8 mouse cellular contexts compared by ENCODE assay signal in genomic region chr13:91648240-91648639, GRCm38 (mm10).
DNase-seq lines count a peak whose midpoint lies in the region; ATAC-seq and TF ChIP-seq lines count a peak whose summit lies in the region.

No protein-coding gene starts in this region.

- H3K4me3 ChIP-seq in heart, embryonic 11.5 days (ENCODE audit: low read depth, low read length) = no peak overlapping the region
- no peak overlapping the region for H3K4me3 ChIP-seq in MEL (ENCODE audit: control insufficient read depth in 1 of 2, insufficient read depth in 1 of 2, low read depth in 2 of 2, low read length in 2 of 2)
- no peak overlapping the region for H3K4me3 ChIP-seq in hindbrain, embryonic 11.5 days (ENCODE audit: low read depth, low read length)
- no peak overlapping the region for H3K4me3 ChIP-seq in lung, embryonic 15.5 days

- no peak for TF ChIP-seq EP300 in MEL (IDR thresholded peaks at IDR 0.05; ENCODE audit: low read depth in 1 of 2, low read length in 2 of 2)

- no peak overlapping the region for H3K4me2 ChIP-seq in heart, embryonic 11.5 days
- no peak overlapping the region for H3K4me2 ChIP-seq in hindbrain, embryonic 11.5 days (replicated peaks; ENCODE audit: low read depth, low read length)
- H3K4me2 ChIP-seq in lung, embryonic 15.5 days = no peak overlapping the region

- H3K27ac ChIP-seq in heart, embryonic 11.5 days (ENCODE audit: low read depth, low read length) = no peak overlapping the region
- no peak overlapping the region for H3K27ac ChIP-seq in MEL (ENCODE audit: control insufficient read depth, low read depth, low read length)
- H3K27ac ChIP-seq in hindbrain, embryonic 11.5 days (ENCODE audit: low read depth, low read length) = no peak overlapping the region
- H3K27ac ChIP-seq in lung, embryonic 15.5 days = no peak overlapping the region

- DNase-seq in heart, adult 8-10 months (ENCODE audit: low spot score) = no peak
- DNase-seq in MEL (ENCODE audit: low read depth, low spot score) = peak; percentile 17
- peak; percentile 42 to 43 for DNase-seq in cerebellum, postnatal 36 days
- peak; percentile 56 for DNase-seq in hindbrain, embryonic 11.5 days (ENCODE audit: low spot score)
- DNase-seq in retina, postnatal 1 day = peak; percentile 90
- DNase-seq in gastrocnemius, adult 8-10 months (ENCODE audit: low spot score in 2 of 2) = no peak

- H3K36me3 ChIP-seq in heart, embryonic 11.5 days (ENCODE audit: control insufficient read depth, insufficient read depth, low read length) = 0 out of 2 replicates have a peak, but pooled peaks cover 2% of the 10 kb centered on the region
- H3K36me3 ChIP-seq in MEL (ENCODE audit: control insufficient read depth in 1 of 2, insufficient read depth in 2 of 2, low read length in 2 of 2) = no peaks in the 10 kb centered on the region
- no peaks in the 10 kb centered on the region for H3K36me3 ChIP-seq in hindbrain, embryonic 11.5 days (ENCODE audit: control insufficient read depth, insufficient read depth, low read length)
- no peaks in the 10 kb centered on the region for H3K36me3 ChIP-seq in lung, embryonic 15.5 days

- no peaks in the 10 kb centered on the region for H3K79me2 ChIP-seq in MEL (ENCODE audit: control insufficient read depth, insufficient read depth, low read length, poor library complexity)

- H3K4me1 ChIP-seq in heart, embryonic 11.5 days (ENCODE audit: control insufficient read depth, insufficient read depth, low read length) = no peaks in the 10 kb centered on the region
- no peaks in the 10 kb centered on the region for H3K4me1 ChIP-seq in MEL (ENCODE audit: control insufficient read depth in 1 of 2, insufficient read depth in 2 of 2, low read length in 2 of 2)
- H3K4me1 ChIP-seq in hindbrain, embryonic 11.5 days (replicated peaks; ENCODE audit: control insufficient read depth, insufficient read depth, low read length) = no peaks in the 10 kb centered on the region
- H3K4me1 ChIP-seq in lung, embryonic 15.5 days = no peaks in the 10 kb centered on the region

- 25% methylated on average over 6 of the region's 6 CpGs for WGBS in heart, embryonic 11.5 days (ENCODE audit: insufficient replicate concordance)
- WGBS in hindbrain, embryonic 11.5 days = 27% methylated on average over 6 of the region's 6 CpGs
- WGBS in lung, embryonic 15.5 days = 44% methylated on average over 6 of the region's 6 CpGs

- H3K9ac ChIP-seq in heart, embryonic 11.5 days (ENCODE audit: low read depth, low read length) = no peak overlapping the region
- no peak overlapping the region for H3K9ac ChIP-seq in MEL (ENCODE audit: control insufficient read depth, low read depth, low read length, poor library complexity, severe bottlenecking)
- no peak overlapping the region for H3K9ac ChIP-seq in hindbrain, embryonic 11.5 days (ENCODE audit: low read depth, low read length)
- no peak overlapping the region for H3K9ac ChIP-seq in lung, embryonic 15.5 days

- ATAC-seq in heart, embryonic 11.5 days (replicated peaks; ENCODE audit: insufficient number of reproducible peaks, low FRiP score, low TSS enrichment) = peak; percentile 35; the same call in 1 of the 2 replicates
- ATAC-seq in hindbrain, embryonic 11.5 days (ENCODE audit: low FRiP score) = peak; percentile 89
- ATAC-seq in lung, embryonic 15.5 days (ENCODE audit: borderline replicate concordance, extremely low read depth, low FRiP score, low TSS enrichment) = peak; percentile 46; the same call in 1 of the 2 replicates

- H3K27me3 ChIP-seq in heart, embryonic 11.5 days (ENCODE audit: control insufficient read depth, insufficient read depth, low read length) = no peaks in the 10 kb centered on the region
- no peaks in the 10 kb centered on the region for H3K27me3 ChIP-seq in MEL (ENCODE audit: control insufficient read depth in 1 of 2, insufficient read depth in 2 of 2, low read length in 2 of 2)
- no peaks in the 10 kb centered on the region for H3K27me3 ChIP-seq in hindbrain, embryonic 11.5 days (ENCODE audit: control insufficient read depth, insufficient read depth, low read length)
- H3K27me3 ChIP-seq in lung, embryonic 15.5 days = no peaks in the 10 kb centered on the region

- no peaks in the 10 kb centered on the region for H3K9me3 ChIP-seq in heart, embryonic 11.5 days (replicated peaks; ENCODE audit: control insufficient read depth, low read length)
- no peaks in the 10 kb centered on the region for H3K9me3 ChIP-seq in MEL (replicated peaks; ENCODE audit: insufficient read depth, low read length)
- H3K9me3 ChIP-seq in hindbrain, embryonic 11.5 days (ENCODE audit: control insufficient read depth, low read length) = no peaks in the 10 kb centered on the region
- H3K9me3 ChIP-seq in lung, embryonic 15.5 days = no peaks in the 10 kb centered on the region

- no peak for TF ChIP-seq POLR2A in MEL (IDR thresholded peaks at IDR 0.05; ENCODE audit: control insufficient read depth in 1 of 2, insufficient read depth in 1 of 2, low read depth in 1 of 2, low read length in 2 of 2, poor library complexity in 1 of 2)

- peak; percentile 34 for TF ChIP-seq RAD21 in MEL (IDR thresholded peaks at IDR 0.05; ENCODE audit: low read depth, low read length)

- TF ChIP-seq CTCF in MEL (IDR thresholded peaks at IDR 0.05 in 2 of 3, conservative IDR thresholded peaks at IDR 0.05 in 1 of 3; ENCODE audit: control insufficient read depth in 1 of 3, insufficient read depth in 1 of 3, low read depth in 2 of 3, low read length in 3 of 3, poor library complexity in 1 of 3, severe bottlenecking in 1 of 3) = peak in 2 of 3 experiments; percentile 35 to 42; a peak in 5 of 6 replicates

TF ChIP-seq in MEL, 35 proteins besides CTCF, POLR2A, EP300 and RAD21:
- TF ChIP-seq ZNF384 (IDR thresholded peaks at IDR 0.05; ENCODE audit: low read depth, low read length) (no peak), SMC3 (IDR thresholded peaks at IDR 0.05; ENCODE audit: low read depth, low read length) (peak; percentile 57)

Comparison
In these comparisons a context has a peak if more than half of its experiments do, and no peak if none do; other contexts are left out.
1. ATAC-seq: peak in every context shown above with its lines; median percentile 89 in hindbrain, embryonic 11.5 days; 46 in lung, embryonic 15.5 days; 35 in heart, embryonic 11.5 days.
2. DNase-seq: peak in MEL (single experiment), cerebellum, postnatal 36 days (2 of 2), hindbrain, embryonic 11.5 days (single experiment) and retina, postnatal 1 day (single experiment); none in heart, adult 8-10 months (single experiment) and gastrocnemius, adult 8-10 months (0 of 2).